Mouse (Mus musculus): ENCODE data around the gene Crot. TPM values are rescaled to one million over a fixed set of nuclear protein-coding genes. Genes with fewer than 3 reads are reported as not detected.
"Not testable (repeated sequence)": the region's sequence is repeated elsewhere in the genome, so short reads cannot be mapped to it uniquely, and the experiment has no call there.

Crot gene
- polyA plus RNA-seq, 1 experiment from 2014 or later: 24.3 TPM

- Histone ChIP-seq H3K4me1 (replicated peaks; ENCODE audit: control insufficient read depth, insufficient read depth, low read length) (no peaks in the 10 kb centered on the region), H3K4me3 (replicated peaks; ENCODE audit: low read length) (no peak overlapping the region), H3K36me3 (replicated peaks; ENCODE audit: control insufficient read depth, insufficient read depth) (peaks cover 72% of the 10 kb centered on the region), H3K27me3 (ENCODE audit: control insufficient read depth, insufficient read depth, low read length) (no peaks in the 10 kb centered on the region), H3K9me3 (ENCODE audit: control insufficient read depth, low read length) (no peaks in the 10 kb centered on the region), H3K4me2 (replicated peaks) (no peak overlapping the region), H3K9ac (no peak overlapping the region), H3K27ac (no peak overlapping the region)
- no peak for ATAC-seq (ENCODE audit: low FRiP score)
- 95% methylated on average over 2 of the region's 2 CpGs for WGBS
- no peak for DNase-seq (ENCODE audit: low spot score)
Observed at GRCm38 (mm10) chr5:8970694-8971093, 26.4 kb downstream of the Crot start.

GRCm38 (mm10) chr5:8964487-8964886, 32.6 kb downstream of the Crot start:
- H3K36me3 ChIP-seq (replicated peaks; ENCODE audit: control insufficient read depth, insufficient read depth): peaks cover 48% of the 10 kb centered on the region
- no peak overlapping the region for H3K4me2 ChIP-seq (replicated peaks)
- H3K9me3 ChIP-seq (ENCODE audit: control insufficient read depth, low read length): no peaks in the 10 kb centered on the region
- H3K4me1 ChIP-seq (replicated peaks; ENCODE audit: control insufficient read depth, insufficient read depth, low read length): no peaks in the 10 kb centered on the region
- no peak overlapping the region for H3K4me3 ChIP-seq (replicated peaks; ENCODE audit: low read length)
- H3K9ac ChIP-seq: no peak overlapping the region
- 94% methylated on average over 5 of the region's 5 CpGs for WGBS
- DNase-seq (ENCODE audit: low spot score) (no peak), ATAC-seq (ENCODE audit: low FRiP score) (no peak)
- H3K27me3 ChIP-seq (ENCODE audit: control insufficient read depth, insufficient read depth, low read length): no peaks in the 10 kb centered on the region
- no peak overlapping the region for H3K27ac ChIP-seq

- Histone ChIP-seq H3K9ac (no peak overlapping the region), H3K4me3 (replicated peaks; ENCODE audit: low read length) (no peak overlapping the region), H3K4me1 (replicated peaks; ENCODE audit: control insufficient read depth, insufficient read depth, low read length) (no peaks in the 10 kb centered on the region), H3K27ac (no peak overlapping the region), H3K36me3 (replicated peaks; ENCODE audit: control insufficient read depth, insufficient read depth) (peaks cover 15% of the 10 kb centered on the region; the same call in 1 of the 2 replicates), H3K27me3 (ENCODE audit: control insufficient read depth, insufficient read depth, low read length) (no peaks in the 10 kb centered on the region), H3K4me2 (replicated peaks) (no peak overlapping the region), H3K9me3 (ENCODE audit: control insufficient read depth, low read length) (no peaks in the 10 kb centered on the region)
- ATAC-seq (ENCODE audit: low FRiP score) (no peak), DNase-seq (ENCODE audit: low spot score) (no peak)
- 84% methylated on average over 4 of the region's 4 CpGs for WGBS
Observed at GRCm38 (mm10) chr5:8960534-8960933, 36.6 kb downstream of the Crot start.

DNA sequence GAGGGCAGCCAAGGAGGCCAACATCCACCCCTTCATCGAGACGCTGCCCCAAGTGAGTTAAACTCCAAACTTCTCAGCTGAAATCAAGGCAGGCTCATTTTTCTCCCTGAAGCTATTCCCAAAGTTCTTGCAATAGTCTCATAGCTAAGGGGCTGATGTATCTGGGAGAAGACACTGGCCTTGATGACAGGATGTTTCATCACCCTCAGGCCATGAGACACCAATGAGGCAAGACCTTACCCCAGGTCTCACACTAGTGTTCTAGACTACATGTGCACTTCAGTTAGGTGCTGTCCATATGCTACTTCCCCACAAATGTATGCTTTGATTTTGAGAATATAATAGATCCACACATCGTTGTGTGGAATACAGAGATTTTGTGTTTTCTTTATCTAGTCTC, 41.6 kb downstream of the Crot start:
- DNase-seq (ENCODE audit: low spot score): no peak
- H3K27me3 ChIP-seq (ENCODE audit: control insufficient read depth, insufficient read depth, low read length): no peaks in the 10 kb centered on the region
- no peak overlapping the region for H3K9ac ChIP-seq
- H3K36me3 ChIP-seq (replicated peaks; ENCODE audit: control insufficient read depth, insufficient read depth): no peaks in the 10 kb centered on the region
- WGBS: 91% methylated on average over 3 of the region's 3 CpGs
- H3K4me3 ChIP-seq (replicated peaks; ENCODE audit: low read length): no peak overlapping the region
- no peak for ATAC-seq (ENCODE audit: low FRiP score)
- H3K4me2 ChIP-seq (replicated peaks): no peak overlapping the region
- no peaks in the 10 kb centered on the region for H3K9me3 ChIP-seq (ENCODE audit: control insufficient read depth, low read length)
- no peaks in the 10 kb centered on the region for H3K4me1 ChIP-seq (replicated peaks; ENCODE audit: control insufficient read depth, insufficient read depth, low read length)
- no peak overlapping the region for H3K27ac ChIP-seq

DNA sequence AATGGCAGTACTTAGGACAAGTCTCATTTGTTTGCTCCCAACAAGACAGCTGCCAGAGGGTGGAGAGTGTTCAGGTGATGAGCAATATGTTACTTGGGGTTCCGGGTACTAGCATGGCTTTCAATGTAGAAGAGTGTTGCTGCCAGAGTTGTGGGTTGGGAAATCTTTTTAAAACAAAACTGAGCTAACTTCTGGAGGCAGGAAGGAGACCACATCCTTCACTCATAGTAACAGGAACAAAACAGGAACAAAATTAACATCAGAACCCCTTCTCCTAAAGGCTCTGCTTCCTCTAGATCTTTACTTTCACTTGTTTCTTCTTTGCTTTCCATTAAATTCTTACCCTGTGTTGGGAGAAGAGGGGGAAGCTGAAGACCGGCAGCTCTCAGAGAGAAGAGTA, 43.5 kb downstream of the Crot start:
- no peak overlapping the region for H3K27ac ChIP-seq
- no peak for ATAC-seq (ENCODE audit: low FRiP score)
- no peaks in the 10 kb centered on the region for H3K4me1 ChIP-seq (replicated peaks; ENCODE audit: control insufficient read depth, insufficient read depth, low read length)
- no peak overlapping the region for H3K4me2 ChIP-seq (replicated peaks)
- DNase-seq (ENCODE audit: low spot score): no peak
- no peaks in the 10 kb centered on the region for H3K9me3 ChIP-seq (ENCODE audit: control insufficient read depth, low read length)
- 93% methylated on average over 2 of the region's 2 CpGs for WGBS
- H3K27me3 ChIP-seq (ENCODE audit: control insufficient read depth, insufficient read depth, low read length): no peaks in the 10 kb centered on the region
- H3K4me3 ChIP-seq (replicated peaks; ENCODE audit: low read length): no peak overlapping the region
- H3K9ac ChIP-seq: no peak overlapping the region
- no peaks in the 10 kb centered on the region for H3K36me3 ChIP-seq (replicated peaks; ENCODE audit: control insufficient read depth, insufficient read depth)

GRCm38 (mm10) chr5:8947423-8948110, 49.6 kb downstream of the Crot start:
- H3K4me3 ChIP-seq (replicated peaks; ENCODE audit: low read length): no peak overlapping the region
- ATAC-seq (ENCODE audit: low FRiP score): no peak
- H3K27me3 ChIP-seq (ENCODE audit: control insufficient read depth, insufficient read depth, low read length): no peaks in the 10 kb centered on the region
- H3K4me2 ChIP-seq (replicated peaks): no peak overlapping the region
- H3K27ac ChIP-seq: no peak overlapping the region
- no peaks in the 10 kb centered on the region for H3K9me3 ChIP-seq (ENCODE audit: control insufficient read depth, low read length)
- 68% methylated on average over 4 of the region's 4 CpGs for WGBS
- DNase-seq (ENCODE audit: low spot score): no peak
- H3K4me1 ChIP-seq (replicated peaks; ENCODE audit: control insufficient read depth, insufficient read depth, low read length): no peaks in the 10 kb centered on the region
- no peak overlapping the region for H3K9ac ChIP-seq
- no peaks in the 10 kb centered on the region for H3K36me3 ChIP-seq (replicated peaks; ENCODE audit: control insufficient read depth, insufficient read depth)

GRCm38 (mm10) chr5:8943836-8944235, 53.3 kb downstream of the Crot start:
- H3K9me3 ChIP-seq (ENCODE audit: control insufficient read depth, low read length): no peaks in the 10 kb centered on the region
- H3K4me1 ChIP-seq (replicated peaks; ENCODE audit: control insufficient read depth, insufficient read depth, low read length): no peaks in the 10 kb centered on the region
- H3K9ac ChIP-seq: no peak overlapping the region
- no peak for DNase-seq (ENCODE audit: low spot score)
- 85% methylated on average over 3 of the region's 3 CpGs for WGBS
- no peak overlapping the region for H3K27ac ChIP-seq
- no peak overlapping the region for H3K4me2 ChIP-seq (replicated peaks)
- ATAC-seq (ENCODE audit: low FRiP score): no peak
- no peaks in the 10 kb centered on the region for H3K36me3 ChIP-seq (replicated peaks; ENCODE audit: control insufficient read depth, insufficient read depth)
- H3K4me3 ChIP-seq (replicated peaks; ENCODE audit: low read length): no peak overlapping the region
- no peaks in the 10 kb centered on the region for H3K27me3 ChIP-seq (ENCODE audit: control insufficient read depth, insufficient read depth, low read length)

DNA sequence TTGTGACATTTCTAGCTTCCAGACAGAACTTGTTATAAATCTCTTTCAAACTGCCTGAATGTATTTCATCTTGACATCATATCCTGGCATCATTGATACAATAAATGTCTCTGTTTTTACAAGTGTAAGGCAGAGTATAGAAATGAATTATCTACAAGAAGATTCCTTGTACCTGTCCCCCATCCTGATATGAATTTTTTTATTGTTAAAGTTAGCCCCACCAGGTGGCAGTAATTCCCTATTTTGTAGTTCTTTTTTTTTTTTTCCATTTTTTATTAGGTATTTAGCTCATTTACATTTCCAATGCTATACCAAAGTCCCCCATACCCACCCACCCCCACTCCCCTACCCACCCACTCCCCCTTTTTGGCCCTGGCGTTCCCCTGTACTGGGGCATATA, 55.9 kb downstream of the Crot start:
- no CpG with 5 or more reads among the region's 1 CpGs for WGBS
- ATAC-seq (ENCODE audit: low FRiP score); DNase-seq (ENCODE audit: low spot score): not testable (repeated sequence)

DNA sequence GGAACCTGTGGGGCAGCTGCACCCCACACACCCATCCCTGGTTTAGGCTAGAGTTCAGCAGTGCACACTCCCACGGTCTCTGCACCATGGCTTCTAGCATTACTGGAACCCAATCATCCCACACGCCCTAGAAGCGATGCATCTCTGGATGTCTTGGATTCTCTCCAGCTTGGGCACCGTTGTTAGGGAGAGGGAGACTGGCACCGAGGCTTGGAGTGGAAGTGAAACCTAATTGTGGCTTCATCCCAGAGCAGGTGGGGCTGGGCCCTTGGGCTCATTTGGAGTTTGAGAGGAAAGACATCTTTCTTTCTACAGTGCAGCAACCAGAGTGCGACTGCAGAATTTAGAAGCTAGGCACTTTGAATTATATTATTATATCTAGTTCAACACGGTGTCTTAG, 59.2 kb downstream of the Crot start:
- no peaks in the 10 kb centered on the region for H3K9me3 ChIP-seq (ENCODE audit: control insufficient read depth, low read length)
- H3K27ac ChIP-seq: no peak overlapping the region
- H3K4me1 ChIP-seq (replicated peaks; ENCODE audit: control insufficient read depth, insufficient read depth, low read length): no peaks in the 10 kb centered on the region
- DNase-seq (ENCODE audit: low spot score): no peak
- no peaks in the 10 kb centered on the region for H3K36me3 ChIP-seq (replicated peaks; ENCODE audit: control insufficient read depth, insufficient read depth)
- H3K4me2 ChIP-seq (replicated peaks): no peak overlapping the region
- H3K9ac ChIP-seq: no peak overlapping the region
- no peaks in the 10 kb centered on the region for H3K27me3 ChIP-seq (ENCODE audit: control insufficient read depth, insufficient read depth, low read length)
- H3K4me3 ChIP-seq (replicated peaks; ENCODE audit: low read length): no peak overlapping the region
- ATAC-seq (ENCODE audit: low FRiP score): no peak
- WGBS: 84% methylated on average over 7 of the region's 7 CpGs

More for the DNA sequence above, 55.9 kb downstream of the Crot start:
- H3K4me3 ChIP-seq (replicated peaks; ENCODE audit: low read length); H3K4me1 ChIP-seq (replicated peaks; ENCODE audit: control insufficient read depth, insufficient read depth, low read length); H3K36me3 ChIP-seq (replicated peaks; ENCODE audit: control insufficient read depth, insufficient read depth); H3K27ac ChIP-seq; H3K9me3 ChIP-seq (ENCODE audit: control insufficient read depth, low read length); H3K9ac ChIP-seq; H3K27me3 ChIP-seq (ENCODE audit: control insufficient read depth, insufficient read depth, low read length); H3K4me2 ChIP-seq (replicated peaks): not testable (repeated sequence)

- H3K4me2 ChIP-seq (replicated peaks): no peak overlapping the region
- no peak overlapping the region for H3K27ac ChIP-seq
- DNase-seq (ENCODE audit: low spot score): no peak
- no peak overlapping the region for H3K4me3 ChIP-seq (replicated peaks; ENCODE audit: low read length)
- H3K9me3 ChIP-seq (ENCODE audit: control insufficient read depth, low read length): peaks cover 12% of the 10 kb centered on the region; the same call in 1 of the 2 replicates
- H3K9ac ChIP-seq: no peak overlapping the region
- H3K4me1 ChIP-seq (replicated peaks; ENCODE audit: control insufficient read depth, insufficient read depth, low read length): no peaks in the 10 kb centered on the region
- WGBS: 87% methylated on average over 9 of the region's 9 CpGs
- H3K27me3 ChIP-seq (ENCODE audit: control insufficient read depth, insufficient read depth, low read length): no peaks in the 10 kb centered on the region
- no peaks in the 10 kb centered on the region for H3K36me3 ChIP-seq (replicated peaks; ENCODE audit: control insufficient read depth, insufficient read depth)
- ATAC-seq (ENCODE audit: low FRiP score): no peak
Observed at GRCm38 (mm10) chr5:8928440-8928839, 68.7 kb downstream of the Crot start.
